25 mouse cellular contexts compared by ENCODE assay signal in genomic region chr8:120164026-120164425, GRCm38 (mm10). TPM values are rescaled to one million over a fixed set of nuclear protein-coding genes. Genes with fewer than 3 reads are reported as not detected.
A peak's percentile ranks its signal among the peaks of the same experiment; 100 is the strongest.
DNase-seq lines count a peak whose midpoint lies in the region; ATAC-seq and TF ChIP-seq lines count a peak whose summit lies in the region.
"Had no signal": no experiment of that assay in that cellular context is flagged by ENCODE, and none has a peak within 500 bp of the region (broad histone marks: within the 10 kb centered on the region; RNA-seq: fewer than 3 reads in every experiment).

No protein-coding gene starts in this region.

- 0 out of 2 replicates have a peak, but pooled peaks have one; percentile 11 for ATAC-seq in heart, postnatal 0 days (ENCODE audit: insufficient read depth, low read depth)
- no peak for ATAC-seq in kidney, embryonic 16.5 days (ENCODE audit: low FRiP score, low TSS enrichment)
- no peak for ATAC-seq in activated CD4-positive, CD25-positive, alpha-beta regulatory T cell, adult 4 months
- ATAC-seq: forebrain, embryonic 16.5 days; hindbrain, postnatal 0 days; Patski had no signal

- no peak overlapping the region for H3K27ac ChIP-seq in heart, postnatal 0 days (ENCODE audit: low read depth)
- H3K27ac ChIP-seq in heart, embryonic 10.5 days, result no peak overlapping the region
- no peak overlapping the region for H3K27ac ChIP-seq in kidney, embryonic 16.5 days (ENCODE audit: low read length)
- H3K27ac ChIP-seq: embryonic facial prominence, embryonic 13.5 days; forebrain, embryonic 12.5 days; gastrocnemius, adult 2 months; hindbrain, embryonic 13.5 days; hindbrain, postnatal 0 days had no signal

- H3K4me1 ChIP-seq in heart, postnatal 0 days (ENCODE audit: control insufficient read depth, insufficient read depth), result no peaks in the 10 kb centered on the region
- H3K4me1 ChIP-seq in heart, embryonic 10.5 days, result peaks cover 62% of the 10 kb centered on the region
- H3K4me1 ChIP-seq in kidney, embryonic 16.5 days (ENCODE audit: insufficient read depth, low read length), result peaks cover 2% of the 10 kb centered on the region; the same call in 1 of the 2 replicates

- H3K4me3 ChIP-seq in heart, postnatal 0 days (ENCODE audit: low read depth, low read length), result no peak overlapping the region
- no peak overlapping the region for H3K4me3 ChIP-seq in heart, embryonic 10.5 days
- H3K4me3 ChIP-seq in kidney, embryonic 16.5 days (ENCODE audit: low read length), result no peak overlapping the region
- H3K4me3 ChIP-seq: embryonic facial prominence, embryonic 13.5 days; forebrain, embryonic 12.5 days; gastrocnemius, adult 2 months; hindbrain, embryonic 13.5 days had no signal

- no peaks in the 10 kb centered on the region for H3K27me3 ChIP-seq in heart, postnatal 0 days (ENCODE audit: control insufficient read depth, insufficient read depth, low read length)
- H3K27me3 ChIP-seq in heart, embryonic 10.5 days (ENCODE audit: insufficient read depth, poor library complexity, severe bottlenecking), result peaks cover 49% of the 10 kb centered on the region
- H3K27me3 ChIP-seq in kidney, embryonic 16.5 days (ENCODE audit: insufficient read depth, low read length), result 0 out of 2 replicates have a peak, but pooled peaks cover 5% of the 10 kb centered on the region
- H3K27me3 ChIP-seq: Patski had no signal

- no peak for DNase-seq in heart, postnatal 0 days (ENCODE audit: low spot score)
- DNase-seq in heart, embryonic 10.5 days (ENCODE audit: low spot score), result no peak
- peak; percentile 58 for DNase-seq in kidney, adult 9 months
- peak; percentile 80 for DNase-seq in ZHBTc4 (ENCODE audit: low read depth, low spot score)
- DNase-seq in kidney, postnatal 36 days, result peak; percentile 33 to 41
- DNase-seq in frontal cortex, adult 2 months (ENCODE audit: extremely low spot score in 1 of 2, low spot score in 1 of 2), result no peak
- DNase-seq: adrenal gland, postnatal 10 days; cerebellum, adult 11-12 months; cerebellum, adult 9-10 months; cerebellum, postnatal 25 days; gastrocnemius, adult 2 months; gastrocnemius, postnatal 36 days; heart, adult 11 months; heart, postnatal 14 days had no signal

- peaks cover 10% of the 10 kb centered on the region; the same call in 1 of the 2 replicates for H3K36me3 ChIP-seq in heart, postnatal 0 days (replicated peaks; ENCODE audit: control insufficient read depth, insufficient read depth, low read length)
- peaks cover 9% of the 10 kb centered on the region; the same call in 1 of the 2 replicates for H3K36me3 ChIP-seq in heart, embryonic 10.5 days
- no peaks in the 10 kb centered on the region for H3K36me3 ChIP-seq in kidney, embryonic 16.5 days (ENCODE audit: insufficient read depth, low read length)
- H3K36me3 ChIP-seq: embryonic facial prominence, embryonic 13.5 days; forebrain, embryonic 12.5 days had no signal

- no peak overlapping the region for H3K9ac ChIP-seq in heart, postnatal 0 days (replicated peaks; ENCODE audit: low read depth, low read length)
- no peak overlapping the region for H3K9ac ChIP-seq in kidney, embryonic 16.5 days (replicated peaks; ENCODE audit: low read length)
- H3K9ac ChIP-seq: embryonic facial prominence, embryonic 13.5 days; forebrain, embryonic 12.5 days; hindbrain, embryonic 13.5 days had no signal

- no peaks in the 10 kb centered on the region for H3K9me3 ChIP-seq in heart, postnatal 0 days (replicated peaks; ENCODE audit: control insufficient read depth, low read length)
- H3K9me3 ChIP-seq in heart, embryonic 10.5 days, result no peaks in the 10 kb centered on the region
- no peaks in the 10 kb centered on the region for H3K9me3 ChIP-seq in kidney, embryonic 16.5 days (ENCODE audit: low read length)
- H3K9me3 ChIP-seq: embryonic facial prominence, embryonic 13.5 days; forebrain, embryonic 12.5 days; hindbrain, embryonic 13.5 days had no signal

- WGBS in heart, postnatal 0 days, result 85% methylated on average over 5 of the region's 5 CpGs
- 81% methylated on average over 5 of the region's 5 CpGs for WGBS in heart, embryonic 10.5 days
- 71% methylated on average over 5 of the region's 5 CpGs for WGBS in kidney, embryonic 16.5 days

- TF ChIP-seq EP300 in heart, postnatal 0 days (IDR thresholded peaks at IDR 0.05; ENCODE audit: low read depth), result no peak

- H3K4me2 ChIP-seq in heart, postnatal 0 days (ENCODE audit: low read depth, low read length), result no peak overlapping the region
- no peak overlapping the region for H3K4me2 ChIP-seq in kidney, embryonic 16.5 days (replicated peaks; ENCODE audit: low read depth, low read length)
- H3K4me2 ChIP-seq: embryonic facial prominence, embryonic 13.5 days; forebrain, embryonic 12.5 days; hindbrain, embryonic 13.5 days had no signal

- no peak for TF ChIP-seq CTCF in heart, postnatal 0 days (IDR thresholded peaks at IDR 0.05; ENCODE audit: low read depth)

RNA-seq across cellular contexts. Expression of gene Fam92b, which starts 13.2 kb away (rescaled TPM):
- total RNA-seq in heart, postnatal 0 days (2014; rRNA removed; ENCODE audit: low replicate concordance), result not detected in 2 replicates
- polyA plus RNA-seq in heart, postnatal 0 days (2015; fragmentation: Nextera tagmentation; extraction: Ambion mirVana), result 0.44 TPM in 1 of 2 replicates, not detected in the other
- 0.16 and 0.31 TPM in 2 replicates for polyA plus RNA-seq in heart, embryonic 10.5 days (2016; fragmentation: Nextera tagmentation; extraction: Ambion mirVana)
- 0.14 and 0.22 TPM in 2 replicates for polyA plus RNA-seq in kidney, embryonic 16.5 days (2015; fragmentation: Nextera tagmentation; extraction: Ambion mirVana)
- not detected for polyA plus RNA-seq in activated CD4-positive, CD25-positive, alpha-beta regulatory T cell, adult 4 months (2017; shearing (Covaris generic))
- polyA plus RNA-seq in frontal cortex, adult 2 months (2012; rRNA removed), result 1.1 and 1.2 TPM in 2 replicates
- total RNA-seq: gastrocnemius, adult 2 months; gastrocnemius, postnatal 36 days; heart, postnatal 14 days; hematopoietic stem cell, adult 5-6 weeks had no signal
- polyA plus RNA-seq: C2C12; heart, embryonic 14.5 days had no signal

RNA-seq across cellular contexts. Expression of gene 6430548M08Rik, which starts 50.1 kb away (rescaled TPM):
- 14.5 and 22.2 TPM in 2 replicates for total RNA-seq in heart, postnatal 0 days (2014; rRNA removed; ENCODE audit: low replicate concordance)
- polyA plus RNA-seq in heart, postnatal 0 days (2015; fragmentation: Nextera tagmentation; extraction: Ambion mirVana), result 7.1 and 8.4 TPM in 2 replicates
- 8.2 and 11.9 TPM in 2 replicates for polyA plus RNA-seq in heart, embryonic 10.5 days (2016; fragmentation: Nextera tagmentation; extraction: Ambion mirVana)
- polyA plus RNA-seq in kidney, embryonic 16.5 days (2015; fragmentation: Nextera tagmentation; extraction: Ambion mirVana), result 5.3 and 6.7 TPM in 2 replicates
- not detected for polyA plus RNA-seq in activated CD4-positive, CD25-positive, alpha-beta regulatory T cell, adult 4 months (2017; shearing (Covaris generic))
- 202 and 212 TPM in 2 replicates for polyA plus RNA-seq in frontal cortex, adult 2 months (2012; rRNA removed)

Comparison
In these comparisons a context has a peak if more than half of its experiments do, and no peak if none do; other contexts are left out.
1. DNase-seq: peak in kidney, adult 9 months (single experiment), ZHBTc4 (single experiment) and kidney, postnatal 36 days (2 of 2); none in heart, postnatal 0 days (single experiment), heart, embryonic 10.5 days (single experiment) and frontal cortex, adult 2 months (0 of 2).
2. RNA of gene 6430548M08Rik, which starts 50.1 kb away (polyA plus RNA-seq): 202 to 212 TPM in frontal cortex, adult 2 months; 7.1 to 8.4 TPM in heart, postnatal 0 days, 8.2 to 11.9 TPM in heart, embryonic 10.5 days, 5.3 to 6.7 TPM in kidney, embryonic 16.5 days and not detected in activated CD4-positive, CD25-positive, alpha-beta regulatory T cell, adult 4 months; every median in the first group is over 10 times any median in the second.